Mouse (Mus musculus) embryonic fibroblast, embryonic 13.5 days (primary cell): ENCODE measurements at regions not wholly inside any gene's neighbourhood (a gene's known extent, or its start where the extent isn't known, plus 50 kb on each side); places are given as distances from the start of the nearest gene placed in this dataset.

Experiments
- CTCF ChIP-seq: IDR thresholded peaks from 2 replicates; pipeline ENCODE4 v1.5.1; 2011; ENCODE audit warnings: mild to moderate bottlenecking, control low read depth, low read length, moderate library complexity, borderline replicate concordance; ENCODE audit not compliant: insufficient read depth
- POLR2A ChIP-seq: IDR thresholded peaks from 2 replicates; pipeline ENCODE4 v1.6.1; 2011; ENCODE audit warnings: low read depth, mild to moderate bottlenecking, control low read depth, low read length, moderate library complexity

GRCm38 (mm10) chr9:113419801-113420200 lies 288.3 kb downstream of the Pdcd6ip start:
- peak; percentile 56; the same call in 1 of the 2 replicates for TF ChIP-seq CTCF
- no peak for TF ChIP-seq POLR2A
